Mouse (Mus musculus) midbrain, embryonic 10.5 days (tissue): ENCODE measurements at regions not wholly inside any gene's neighbourhood (a gene's known extent, or its start where the extent isn't known, plus 50 kb on each side); places are given as distances from the start of the nearest gene placed in this dataset.

Experiments
- DNase-seq: peaks from one replicate; pipeline ENCODE4 v3.0.0-alpha.2; 2017; ENCODE audit warnings: low spot score
- H3K27ac ChIP-seq: fragments of 300-500 bp; sonication (generic); replicated peaks from 2 replicates; pipeline ENCODE4 v1.5.1; 2016; ENCODE audit warnings: mild to moderate bottlenecking
- H3K27me3 ChIP-seq: fragments of 300-500 bp; sonication (generic); 2 replicates; pipeline ENCODE4 v1.6.1; 2016; ENCODE audit warnings: low read depth, mild to moderate bottlenecking; ENCODE audit not compliant: poor library complexity, severe bottlenecking
- H3K36me3 ChIP-seq: fragments of 300-500 bp; sonication (generic); 2 replicates; pipeline ENCODE4 v1.6.1; 2016; ENCODE audit warnings: mild to moderate bottlenecking, moderate library complexity
- H3K4me1 ChIP-seq: fragments of 300-500 bp; sonication (generic); 2 replicates; pipeline ENCODE4 v1.6.1; 2016
- H3K4me3 ChIP-seq: fragments of 300-500 bp; sonication (generic); 2 replicates; pipeline ENCODE4 v1.5.1; 2016; ENCODE audit warnings: mild to moderate bottlenecking, moderate library complexity
- H3K9me3 ChIP-seq: fragments of 300-500 bp; sonication (generic); replicated peaks from 2 replicates; pipeline ENCODE4 v1.6.1; 2016; ENCODE audit warnings: mild to moderate bottlenecking
- WGBS: fragments of 180-500 bp; shearing (Covaris S2); methylation state at CpG from one replicate; pipeline ENCODE4 v1.1.7; 2016; 5-methylcytosine and 5-hydroxymethylcytosine counted together

DNA sequence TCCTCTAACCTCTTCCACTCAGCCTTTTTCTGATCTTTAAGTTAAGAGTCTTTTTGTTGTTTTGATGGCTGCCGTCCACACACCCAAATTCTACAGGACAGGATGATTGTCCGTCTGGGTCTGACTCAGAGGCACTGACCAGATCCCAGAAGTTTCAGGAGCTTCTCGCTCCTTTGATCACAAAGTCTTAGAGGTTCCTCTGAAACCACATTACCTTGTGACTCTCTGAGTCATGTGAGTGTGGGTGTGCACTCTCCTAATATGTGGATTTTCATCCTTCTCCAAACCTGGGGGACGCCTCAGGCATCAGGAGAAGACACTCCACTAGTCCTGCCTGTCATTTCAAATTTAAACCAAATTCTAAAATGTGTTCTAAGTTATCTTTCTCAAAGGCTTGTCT lies 52.0 kb upstream of the Aldh1a3 start:
- WGBS = 92% methylated on average over 4 of the region's 4 CpGs
- Histone ChIP-seq H3K36me3 (no peaks in the 10 kb centered on the region), H3K4me1 (peaks cover 31% of the 10 kb centered on the region), H3K27me3 (peaks cover 21% of the 10 kb centered on the region), H3K9me3 (no peaks in the 10 kb centered on the region), H3K27ac (no peak overlapping the region), H3K4me3 (no peak overlapping the region)
- no peak for DNase-seq

DNA sequence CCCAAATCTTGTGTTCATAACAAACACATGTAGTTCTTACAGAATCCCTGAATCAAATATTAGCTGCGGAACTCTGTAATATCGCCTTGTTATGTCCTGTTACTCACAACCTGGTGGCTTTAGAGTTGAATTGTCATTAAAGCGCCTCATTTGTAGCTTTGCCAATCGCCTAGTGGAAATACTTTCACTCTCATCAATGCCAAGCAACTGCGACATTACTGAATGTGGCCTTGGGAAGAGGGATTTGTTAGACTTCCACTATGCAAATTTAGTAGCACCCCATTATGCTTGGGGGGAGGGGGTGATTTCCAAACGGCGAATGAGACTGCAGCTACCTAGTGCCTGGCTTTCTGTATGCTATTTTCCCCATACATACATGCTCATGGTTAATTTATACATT lies 50.8 kb upstream of the Aldh1a3 start:
- H3K27me3 ChIP-seq = peaks cover 21% of the 10 kb centered on the region
- H3K27ac ChIP-seq = no peak overlapping the region
- peaks cover 31% of the 10 kb centered on the region for H3K4me1 ChIP-seq
- H3K9me3 ChIP-seq = no peaks in the 10 kb centered on the region
- no peaks in the 10 kb centered on the region for H3K36me3 ChIP-seq
- DNase-seq = no peak
- WGBS = 88% methylated on average over 7 of the region's 7 CpGs
- H3K4me3 ChIP-seq = no peak overlapping the region

DNA sequence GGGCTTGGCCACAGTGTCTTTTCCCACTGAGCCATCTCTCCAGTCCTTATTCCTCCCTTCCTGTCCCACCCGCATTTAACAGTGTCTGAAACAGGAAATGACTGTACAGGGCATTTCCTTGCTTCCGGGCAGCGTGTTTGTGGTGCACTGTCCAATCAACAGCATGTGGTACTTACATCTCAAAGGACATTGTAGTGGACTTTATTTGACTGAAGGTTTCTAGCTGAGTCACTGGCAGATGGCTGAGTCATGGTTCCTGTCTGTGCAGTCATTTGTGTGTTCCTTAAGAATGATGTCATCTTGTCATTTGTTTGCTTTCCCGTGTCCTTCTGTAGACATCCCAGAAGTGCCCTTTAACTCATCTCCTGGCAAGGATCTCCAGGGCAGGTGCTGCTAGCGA lies 50.2 kb upstream of the Aldh1a3 start:
- no peaks in the 10 kb centered on the region for H3K9me3 ChIP-seq
- no peaks in the 10 kb centered on the region for H3K36me3 ChIP-seq
- no peak overlapping the region for H3K27ac ChIP-seq
- H3K4me1 ChIP-seq = peaks cover 31% of the 10 kb centered on the region
- 83% methylated on average over 5 of the region's 5 CpGs for WGBS
- H3K27me3 ChIP-seq = peaks cover 19% of the 10 kb centered on the region
- no peak overlapping the region for H3K4me3 ChIP-seq
- no peak for DNase-seq
